In the genomic region with DNA sequence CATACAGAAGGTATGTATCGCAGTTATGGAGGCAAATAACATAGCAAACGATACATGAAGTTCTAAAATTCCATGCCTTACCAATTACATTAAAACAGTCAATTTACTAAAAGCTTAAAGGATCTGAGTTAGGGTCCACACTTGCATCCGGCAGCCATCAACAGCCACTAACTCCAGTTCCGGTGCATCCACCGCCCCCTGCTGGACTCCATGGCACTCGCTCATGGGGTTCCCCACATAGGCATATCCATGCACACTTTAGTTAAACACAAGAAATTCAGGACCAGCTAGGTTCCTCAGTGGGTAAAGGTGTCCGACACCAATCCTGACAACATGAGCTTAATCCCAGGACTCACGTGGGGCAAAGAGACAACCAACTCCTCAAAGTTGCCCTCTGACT, we compare ENCODE assay signal across 10 mouse cellular contexts. TPM values are rescaled to one million over a fixed set of nuclear protein-coding genes. Genes with fewer than 3 reads are reported as not detected.
A peak's percentile ranks its signal among the peaks of the same experiment; 100 is the strongest.
DNase-seq lines count a peak whose midpoint lies in the region; ATAC-seq and TF ChIP-seq lines count a peak whose summit lies in the region.
"Had no signal": no experiment of that assay in that cellular context is flagged by ENCODE, and none has a peak within 500 bp of the region (broad histone marks: within the 10 kb centered on the region; RNA-seq: fewer than 3 reads in every experiment).

No protein-coding gene starts in this region.

- ATAC-seq in hindbrain, embryonic 11.5 days (ENCODE audit: low FRiP score): peak; percentile 56; the same call in 1 of the 2 replicates
- no peak for ATAC-seq in hindbrain, embryonic 13.5 days (ENCODE audit: low FRiP score)
- ATAC-seq in G1E (ENCODE audit: extremely low read depth, insufficient number of reproducible peaks, low FRiP score, poor library complexity, severe bottlenecking): no peak; the same call in 1 of the 2 replicates

- no peaks in the 10 kb centered on the region for H3K9me3 ChIP-seq in hindbrain, embryonic 11.5 days (ENCODE audit: control insufficient read depth, low read length)
- H3K9me3 ChIP-seq in hindbrain, embryonic 13.5 days: no peaks in the 10 kb centered on the region
- no peaks in the 10 kb centered on the region for H3K9me3 ChIP-seq in G1E (replicated peaks)
- H3K9me3 ChIP-seq: limb, embryonic 13.5 days had no signal

- TF ChIP-seq CTCF in G1E (IDR thresholded peaks at IDR 0.05; ENCODE audit: low read depth, low read length): peak; percentile 60

- H3K27me3 ChIP-seq in hindbrain, embryonic 11.5 days (ENCODE audit: control insufficient read depth, insufficient read depth, low read length): no peaks in the 10 kb centered on the region
- H3K27me3 ChIP-seq in hindbrain, embryonic 13.5 days: peaks cover 25% of the 10 kb centered on the region
- H3K27me3 ChIP-seq in G1E (ENCODE audit: insufficient read depth, low read length): no peaks in the 10 kb centered on the region
- H3K27me3 ChIP-seq: limb, embryonic 13.5 days had no signal

- DNase-seq in hindbrain, embryonic 11.5 days (ENCODE audit: low spot score): peak; percentile 75
- DNase-seq in 3T3-L1 (ENCODE audit: low read depth, low spot score) (peak; percentile 65), G1E (ENCODE audit: low spot score) (no peak)
- peak; percentile 42 for DNase-seq in embryo, embryonic 11.5 days (ENCODE audit: low read depth, low spot score)
- peak; percentile 32 to 62 for DNase-seq in kidney, adult 8-10 months
- DNase-seq in mesoderm, embryonic 11.5 days (ENCODE audit: low read depth, low spot score): peak; percentile 56
- peak; percentile 60 to 70 for DNase-seq in thymus, postnatal 36 days

- 51% methylated on average over 8 of the region's 8 CpGs for WGBS in hindbrain, embryonic 11.5 days
- WGBS in hindbrain, embryonic 13.5 days: 54% methylated on average over 8 of the region's 8 CpGs

- no peak overlapping the region for H3K4me3 ChIP-seq in hindbrain, embryonic 11.5 days (ENCODE audit: low read depth, low read length)
- no peak overlapping the region for H3K4me3 ChIP-seq in hindbrain, embryonic 13.5 days
- no peak overlapping the region for H3K4me3 ChIP-seq in G1E (ENCODE audit: low read depth, low read length)
- H3K4me3 ChIP-seq: erythroblast, embryonic 14.5 days; limb, embryonic 13.5 days had no signal

- no peak overlapping the region for H3K9ac ChIP-seq in hindbrain, embryonic 11.5 days (ENCODE audit: low read depth, low read length)
- no peak overlapping the region for H3K9ac ChIP-seq in hindbrain, embryonic 13.5 days
- H3K9ac ChIP-seq: limb, embryonic 13.5 days had no signal

- no peaks in the 10 kb centered on the region for H3K4me1 ChIP-seq in hindbrain, embryonic 11.5 days (replicated peaks; ENCODE audit: control insufficient read depth, insufficient read depth, low read length)
- H3K4me1 ChIP-seq in hindbrain, embryonic 13.5 days (replicated peaks): no peaks in the 10 kb centered on the region
- H3K4me1 ChIP-seq in G1E (ENCODE audit: insufficient read depth, low read depth, low read length): peaks cover 24% of the 10 kb centered on the region
- H3K4me1 ChIP-seq: limb, embryonic 13.5 days had no signal

- no peak overlapping the region for H3K27ac ChIP-seq in hindbrain, embryonic 11.5 days (ENCODE audit: low read depth, low read length)
- H3K27ac ChIP-seq in hindbrain, embryonic 13.5 days: no peak overlapping the region
- H3K27ac ChIP-seq: limb, embryonic 13.5 days had no signal

- H3K36me3 ChIP-seq in hindbrain, embryonic 11.5 days (ENCODE audit: control insufficient read depth, insufficient read depth, low read length): no peaks in the 10 kb centered on the region
- H3K36me3 ChIP-seq in hindbrain, embryonic 13.5 days: peaks cover 16% of the 10 kb centered on the region
- H3K36me3 ChIP-seq in G1E (replicated peaks): peaks cover 18% of the 10 kb centered on the region

- no peak overlapping the region for H3K4me2 ChIP-seq in hindbrain, embryonic 11.5 days (replicated peaks; ENCODE audit: low read depth, low read length)
- H3K4me2 ChIP-seq in hindbrain, embryonic 13.5 days: no peak overlapping the region
- H3K4me2 ChIP-seq: limb, embryonic 13.5 days had no signal

RNA-seq across cellular contexts. Expression of a gene that starts 9.0 kb away (rescaled TPM):
- 78.6 and 108 TPM in 2 replicates for polyA plus RNA-seq in hindbrain, embryonic 11.5 days (2014; fragmentation: Nextera tagmentation; extraction: Ambion mirVana)
- 96.8 and 105 TPM in 2 replicates for polyA plus RNA-seq in hindbrain, embryonic 13.5 days (2015; fragmentation: Nextera tagmentation; extraction: Ambion mirVana)
- total RNA-seq in G1E (2014; fragmentation: Nextera tagmentation): 99.7 and 104 TPM in 2 replicates
- total RNA-seq in G1E (2017): 53.8 and 66.5 TPM in 2 replicates
- 11.8 and 13.2 TPM in 2 replicates for polyA plus RNA-seq in G1E (2012)

RNA-seq across cellular contexts. Expression of a gene that starts 9.0 kb away (rescaled TPM):
- polyA plus RNA-seq in hindbrain, embryonic 11.5 days (2014; fragmentation: Nextera tagmentation; extraction: Ambion mirVana): 79.6 and 88.5 TPM in 2 replicates
- polyA plus RNA-seq in hindbrain, embryonic 13.5 days (2015; fragmentation: Nextera tagmentation; extraction: Ambion mirVana): 98.9 and 101 TPM in 2 replicates
- total RNA-seq in G1E (2014; fragmentation: Nextera tagmentation): 172 and 186 TPM in 2 replicates
- 126 and 140 TPM in 2 replicates for total RNA-seq in G1E (2017)
- 3.6 and 5.6 TPM in 2 replicates for polyA plus RNA-seq in G1E (2012)

Comparison
In these comparisons a context has a peak if more than half of its experiments do, and no peak if none do; other contexts are left out.
1. RNA of a gene that starts 9.0 kb away (polyA plus RNA-seq): 98.9 to 101 TPM in hindbrain, embryonic 13.5 days and 79.6 to 88.5 TPM in hindbrain, embryonic 11.5 days; 3.6 to 5.6 TPM in G1E; every median in the first group is over 10 times any median in the second.